Mouse (Mus musculus) lung, embryonic 14.5 days (tissue): ENCODE data around the gene Cmpk2. TPM values are rescaled to one million over a fixed set of nuclear protein-coding genes. Genes with fewer than 3 reads are reported as not detected.

ENCODE experiments used
- ATAC-seq: fragments of 200-750 bp; cut with Nextera tagmentation; 2 replicates; pipeline ENCODE4 v1.8.0; 2017; ENCODE audit warnings: mild to moderate bottlenecking, moderate TSS enrichment, moderate library complexity; ENCODE audit not compliant: insufficient read depth
- DNase-seq: peaks from one replicate; pipeline ENCODE4 v3.0.0-alpha.2; 2015
- H3K27ac ChIP-seq: fragments of 300-500 bp; sonication (generic); 2 replicates; pipeline ENCODE4 v1.5.1; 2014; ENCODE audit warnings: low read depth, mild to moderate bottlenecking, moderate library complexity
- H3K27me3 ChIP-seq: fragments of 300-500 bp; sonication (generic); 2 replicates; pipeline ENCODE4 v1.6.1; 2014; ENCODE audit warnings: low read length, control low read depth; ENCODE audit not compliant: insufficient read depth
- H3K36me3 ChIP-seq: fragments of 300-500 bp; sonication (generic); 2 replicates; pipeline ENCODE4 v1.6.1; 2014; ENCODE audit warnings: control low read depth; ENCODE audit not compliant: insufficient read depth
- H3K4me1 ChIP-seq: fragments of 300-500 bp; sonication (generic); 2 replicates; pipeline ENCODE4 v1.6.1; 2014; ENCODE audit warnings: antibody characterized with exemption, control low read depth; ENCODE audit not compliant: insufficient read depth
- H3K4me2 ChIP-seq: fragments of 300-500 bp; sonication (generic); 2 replicates; pipeline ENCODE4 v1.6.1; 2014; ENCODE audit warnings: mild to moderate bottlenecking
- H3K4me3 ChIP-seq: fragments of 300-500 bp; sonication (generic); 2 replicates; pipeline ENCODE4 v1.5.1; 2014; ENCODE audit warnings: low read depth, low read length
- H3K9ac ChIP-seq: fragments of 300-500 bp; sonication (generic); 2 replicates; pipeline ENCODE4 v1.6.1; 2014
- H3K9me3 ChIP-seq: fragments of 300-500 bp; sonication (generic); 2 replicates; pipeline ENCODE4 v1.6.1; 2016; ENCODE audit warnings: low read depth, low read length, control low read depth
- CTCF ChIP-seq: IDR thresholded peaks from 2 replicates; pipeline ENCODE4 v1.5.1; 2016; ENCODE audit warnings: antibody characterized with exemption, low read depth
- WGBS: fragments of 180-500 bp; shearing (Covaris S2); extraction: QIAGEN DNeasy Blood & Tissue Kit; methylation state at CpG from one replicate; pipeline ENCODE4 v1.1.7; 2014; 5-methylcytosine and 5-hydroxymethylcytosine counted together
- polyA plus RNA-seq: library from polyadenylated mRNA; unstranded; fragments of >200 nt; fragmentation: Nextera tagmentation; extraction: Ambion mirVana; gene quantifications from 2 replicates; pipeline ENCODE4 v1.2.1, GENCODE M21; 2014

The Cmpk2 gene
- polyA plus RNA-seq, 1 experiment from 2014 or later, result 5.8 TPM

DNA sequence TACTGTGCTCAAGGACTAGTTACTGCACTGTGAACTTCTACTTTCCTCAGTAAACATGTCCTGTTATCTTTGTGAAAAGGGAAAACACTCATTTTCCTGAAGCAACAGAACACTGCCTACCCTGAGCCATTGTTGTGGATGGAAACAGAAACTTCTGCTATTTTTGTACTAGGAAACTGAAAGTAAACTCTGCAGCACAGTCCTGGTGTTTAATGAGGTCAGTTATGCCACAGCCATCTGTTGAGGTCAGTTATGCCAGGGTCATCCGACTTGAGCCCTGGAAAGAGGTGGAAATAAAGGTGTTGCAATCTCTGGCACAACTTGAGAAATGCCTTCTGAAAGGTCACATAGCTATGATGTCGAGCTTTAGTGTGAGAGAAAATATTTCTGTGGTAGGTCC, 8.9 kb upstream of the Cmpk2 start:
- DNase-seq, result no peak
- Histone ChIP-seq H3K27me3 (no peaks in the 10 kb centered on the region), H3K4me3 (no peak overlapping the region), H3K9ac (no peak overlapping the region), H3K27ac (no peak overlapping the region), H3K36me3 (no peaks in the 10 kb centered on the region), H3K4me1 (peaks cover 7% of the 10 kb centered on the region; the same call in 1 of the 2 replicates), H3K9me3 (no peaks in the 10 kb centered on the region), H3K4me2 (no peak overlapping the region)
- no peak for ATAC-seq
- WGBS, result 24% methylated on average over 2 of the region's 2 CpGs
- no peak for TF ChIP-seq CTCF

GRCm38 (mm10) chr12:26465600-26465999, 3.4 kb upstream of the Cmpk2 start:
- Histone ChIP-seq H3K4me2 (no peak overlapping the region), H3K4me1 (0 out of 2 replicates have a peak, but pooled peaks cover 4% of the 10 kb centered on the region), H3K4me3 (no peak overlapping the region), H3K36me3 (no peaks in the 10 kb centered on the region), H3K9ac (no peak overlapping the region), H3K9me3 (no peaks in the 10 kb centered on the region), H3K27me3 (no peaks in the 10 kb centered on the region), H3K27ac (no peak overlapping the region)
- TF ChIP-seq CTCF, result no peak
- DNase-seq (peak; percentile 31), ATAC-seq (no peak)
- 57% methylated on average over 5 of the region's 5 CpGs for WGBS

DNA sequence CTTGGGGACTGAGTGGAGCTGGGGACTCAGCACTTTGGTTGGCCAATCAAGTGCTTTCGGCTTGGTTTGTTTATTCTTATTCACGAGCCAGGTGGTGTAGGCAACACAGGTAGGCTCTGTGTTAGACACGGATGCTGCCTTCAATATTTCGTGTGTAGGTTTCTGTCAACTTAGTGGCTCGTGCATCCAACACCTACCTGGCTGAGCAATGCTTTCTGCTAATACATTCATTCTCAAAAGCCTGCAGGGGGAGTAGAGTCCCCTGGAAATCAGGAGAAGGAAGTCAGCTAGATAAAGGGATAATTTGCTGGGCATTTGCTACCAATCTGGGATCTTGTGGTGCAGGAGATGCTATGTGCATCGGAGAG, 1.0 kb downstream of the Cmpk2 start:
- DNase-seq (peak; percentile 18), ATAC-seq (no peak)
- Histone ChIP-seq H3K4me3 (peak overlapping the region; percentile 65), H3K4me2 (peak overlapping the region; percentile 98), H3K36me3 (no peaks in the 10 kb centered on the region), H3K9me3 (no peaks in the 10 kb centered on the region), H3K9ac (peak overlapping the region; percentile 71), H3K27ac (no peak overlapping the region), H3K4me1 (0 out of 2 replicates have a peak, but pooled peaks cover 4% of the 10 kb centered on the region), H3K27me3 (0 out of 2 replicates have a peak, but pooled peaks cover 3% of the 10 kb centered on the region)
- no peak for TF ChIP-seq CTCF
- 26% methylated on average over 6 of the region's 6 CpGs for WGBS

DNA sequence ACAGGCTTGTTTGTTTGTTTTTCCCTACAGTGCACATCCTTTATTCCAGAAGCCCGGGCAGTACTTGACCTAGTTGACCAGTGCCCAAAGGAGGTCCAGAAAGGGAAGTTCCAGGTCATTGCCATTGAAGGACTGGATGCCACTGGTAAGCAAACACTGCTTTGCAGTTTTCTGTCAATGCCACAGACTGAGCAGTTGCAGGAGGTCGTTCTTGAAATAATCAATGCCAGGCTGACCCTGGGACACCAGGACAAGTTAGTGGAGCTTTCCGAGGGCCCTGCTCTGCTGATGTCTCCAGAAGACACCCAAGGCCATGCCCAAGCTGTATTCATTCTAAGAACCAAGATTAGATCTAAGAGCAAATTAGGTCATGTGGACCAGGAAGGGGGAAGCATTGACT, 2.4 kb downstream of the Cmpk2 start:
- no peak overlapping the region for H3K27ac ChIP-seq
- no peak overlapping the region for H3K4me2 ChIP-seq
- H3K36me3 ChIP-seq, result no peaks in the 10 kb centered on the region
- ATAC-seq (no peak), DNase-seq (no peak)
- no peaks in the 10 kb centered on the region for H3K9me3 ChIP-seq
- H3K4me3 ChIP-seq, result no peak overlapping the region
- WGBS, result 58% methylated on average over 3 of the region's 3 CpGs
- no peak overlapping the region for H3K9ac ChIP-seq
- H3K27me3 ChIP-seq, result 0 out of 2 replicates have a peak, but pooled peaks cover 3% of the 10 kb centered on the region
- 0 out of 2 replicates have a peak, but pooled peaks cover 4% of the 10 kb centered on the region for H3K4me1 ChIP-seq
- no peak for TF ChIP-seq CTCF

DNA sequence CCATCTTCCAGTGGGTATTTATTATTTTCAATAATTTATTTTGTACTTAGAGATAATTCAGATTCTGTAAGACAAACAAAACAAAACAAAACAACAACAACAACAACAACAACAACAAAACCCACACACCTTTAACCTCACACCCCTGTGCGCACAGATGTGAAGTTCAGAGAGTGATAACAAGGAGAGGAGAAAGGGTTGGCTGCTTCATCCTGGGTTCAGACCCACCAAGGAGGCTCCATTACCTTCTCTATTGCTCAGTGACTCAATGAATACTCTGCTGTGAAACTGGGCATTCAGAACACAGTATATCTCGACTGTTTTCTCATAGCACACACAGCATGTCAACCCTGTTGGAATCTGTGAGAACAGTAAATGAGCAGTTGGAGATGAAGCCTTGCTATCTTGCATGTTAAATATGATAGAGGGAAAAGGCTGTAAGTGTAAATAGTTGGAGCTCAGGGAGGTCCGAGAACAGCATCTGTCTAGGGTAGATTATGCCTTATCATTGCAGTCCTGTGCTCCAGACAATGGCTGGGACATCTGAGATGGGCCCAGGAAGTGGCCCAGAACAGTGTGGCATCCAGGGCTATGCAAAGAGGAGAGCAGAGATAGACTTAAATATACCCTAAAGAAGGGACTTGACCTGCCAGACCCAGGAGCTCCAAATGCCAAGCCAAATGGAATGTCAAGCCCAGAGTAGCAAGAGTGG, 3.9 kb downstream of the Cmpk2 start:
- H3K4me2 ChIP-seq, result no peak overlapping the region
- no peak for DNase-seq
- WGBS, result 79% methylated on average over 3 of the region's 3 CpGs

DNA sequence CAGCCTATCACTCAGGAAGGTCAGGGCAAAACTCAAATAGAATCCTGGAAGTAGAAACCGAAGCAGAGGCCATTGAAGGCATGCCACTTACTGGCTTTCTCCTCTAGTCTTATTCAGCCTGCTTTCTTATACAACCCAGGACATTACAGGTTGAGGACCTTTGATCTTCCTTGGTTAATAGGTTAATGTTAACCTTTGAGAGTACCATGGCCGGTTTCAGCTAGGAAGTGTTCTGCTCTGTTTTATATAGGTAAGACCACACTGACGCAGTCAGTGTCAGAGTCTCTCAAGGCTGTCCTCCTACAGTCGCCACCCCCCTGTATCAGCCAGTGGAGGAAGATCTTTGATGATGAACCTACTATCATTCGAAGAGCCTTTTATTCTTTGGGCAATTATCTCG, 4.7 kb downstream of the Cmpk2 start:
- WGBS, result 85% methylated on average over 6 of the region's 6 CpGs
- TF ChIP-seq CTCF, result no peak

More for the DNA sequence above, 3.9 kb downstream of the Cmpk2 start:
- Histone ChIP-seq H3K27me3 (0 out of 2 replicates have a peak, but pooled peaks cover 3% of the 10 kb centered on the region), H3K4me3 (no peak overlapping the region), H3K4me1 (0 out of 2 replicates have a peak, but pooled peaks cover 4% of the 10 kb centered on the region), H3K9ac (no peak overlapping the region), H3K27ac (no peak overlapping the region), H3K36me3 (no peaks in the 10 kb centered on the region), H3K9me3 (no peaks in the 10 kb centered on the region)
- no peak; the same call in 1 of the 2 replicates for ATAC-seq
- no peak for TF ChIP-seq CTCF

DNA sequence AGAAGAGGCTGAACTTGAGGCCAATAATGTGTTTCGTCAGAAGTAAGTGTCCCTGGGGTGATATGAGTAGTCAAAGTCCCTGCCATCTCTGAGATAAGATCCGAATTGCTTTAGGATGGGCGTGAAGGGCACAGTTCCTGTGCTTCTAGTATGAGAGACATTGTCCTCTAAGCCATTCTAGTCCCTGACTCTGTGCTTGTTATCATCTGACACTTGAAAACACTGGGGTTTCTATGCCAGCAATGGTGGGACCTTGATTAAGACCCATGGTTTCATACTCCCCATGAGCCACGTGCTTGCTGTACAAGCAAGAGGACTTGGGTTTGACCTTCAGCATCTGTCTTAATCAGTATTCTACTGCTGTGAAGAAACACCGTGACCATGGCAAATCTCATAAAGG, 8.2 kb downstream of the Cmpk2 start:
- no peak for TF ChIP-seq CTCF
- Histone ChIP-seq H3K9me3 (no peaks in the 10 kb centered on the region), H3K27ac (no peak overlapping the region), H3K4me2 (no peak overlapping the region), H3K4me1 (0 out of 2 replicates have a peak, but pooled peaks cover 3% of the 10 kb centered on the region), H3K4me3 (no peak overlapping the region), H3K9ac (no peak overlapping the region), H3K27me3 (no peaks in the 10 kb centered on the region), H3K36me3 (no peaks in the 10 kb centered on the region)
- DNase-seq (no peak), ATAC-seq (no peak)
- WGBS, result 82% methylated on average over 5 of the region's 5 CpGs

More for the DNA sequence above, 4.7 kb downstream of the Cmpk2 start:
- ATAC-seq, result no peak
- H3K4me2 ChIP-seq, result no peak overlapping the region
- no peak overlapping the region for H3K27ac ChIP-seq
- H3K9ac ChIP-seq, result no peak overlapping the region
- DNase-seq, result no peak
- H3K9me3 ChIP-seq, result no peaks in the 10 kb centered on the region
- 0 out of 2 replicates have a peak, but pooled peaks cover 8% of the 10 kb centered on the region for H3K4me1 ChIP-seq
- 0 out of 2 replicates have a peak, but pooled peaks cover 3% of the 10 kb centered on the region for H3K27me3 ChIP-seq
- no peak overlapping the region for H3K4me3 ChIP-seq
- no peaks in the 10 kb centered on the region for H3K36me3 ChIP-seq
